Mouse (Mus musculus): ENCODE measurements around the gene Nlrc5. TPM values are rescaled to one million over a fixed set of nuclear protein-coding genes. Genes with fewer than 3 reads are reported as not detected.
"Not testable (repeated sequence)": the region's sequence is repeated elsewhere in the genome, so short reads cannot be mapped to it uniquely, and the experiment has no call there.

Gene Nlrc5
- polyA plus RNA-seq, 1 experiment from 2014 or later = 0.11 TPM

DNA sequence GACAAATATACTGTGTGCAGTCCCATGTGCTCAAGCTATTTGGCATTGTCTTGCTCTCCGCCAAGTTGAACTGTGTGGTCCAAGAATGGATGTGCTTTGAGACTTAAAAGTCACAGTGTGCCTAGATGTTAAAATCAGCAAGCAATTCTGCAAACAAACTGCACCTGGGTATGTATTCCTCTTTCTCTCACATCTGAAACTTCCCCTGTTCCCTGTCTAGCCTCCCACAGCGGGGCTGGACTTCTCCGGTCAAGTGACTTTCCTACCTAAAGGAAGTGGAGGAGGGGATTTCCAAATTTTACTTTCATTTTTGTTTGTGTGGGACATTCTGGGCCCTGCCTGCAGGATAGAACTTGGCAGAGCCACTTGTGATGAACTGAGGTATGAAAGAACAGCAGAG lies 9.0 kb downstream of the Nlrc5 start:
- no peak for TF ChIP-seq CTCF (IDR thresholded peaks at IDR 0.05; ENCODE audit: low read depth)
- WGBS = 72% methylated on average over 3 of the region's 3 CpGs

DNA sequence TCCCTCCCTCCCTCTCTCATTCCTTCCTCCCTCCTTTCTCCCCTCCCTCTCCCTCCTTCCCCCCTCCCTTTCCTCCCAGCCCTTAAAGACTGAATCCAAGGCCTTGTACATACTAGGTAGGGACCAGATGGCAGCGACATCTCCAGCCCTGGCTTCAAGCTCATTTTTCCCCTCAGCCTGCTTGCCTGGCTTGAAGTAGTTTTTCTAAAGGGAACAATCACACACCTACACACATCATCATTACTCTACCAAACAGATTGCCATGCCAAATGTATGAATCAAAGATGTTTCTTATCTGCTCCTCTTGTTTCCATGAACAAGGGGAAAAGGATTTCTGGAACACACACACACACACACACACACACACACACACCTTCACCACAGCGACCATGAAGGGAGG lies 10.3 kb downstream of the Nlrc5 start:
- no peak for ATAC-seq (ENCODE audit: insufficient read depth)
- no peak for TF ChIP-seq CTCF (IDR thresholded peaks at IDR 0.05; ENCODE audit: low read depth)

More for the DNA sequence above, 9.0 kb downstream of the Nlrc5 start:
- no peaks in the 10 kb centered on the region for H3K36me3 ChIP-seq (ENCODE audit: insufficient read depth)
- ATAC-seq (ENCODE audit: insufficient read depth) = no peak
- H3K27me3 ChIP-seq (ENCODE audit: insufficient read depth, low read length) = no peaks in the 10 kb centered on the region
- H3K9ac ChIP-seq = no peak overlapping the region
- no peak overlapping the region for H3K4me2 ChIP-seq
- no peak for DNase-seq
- H3K9me3 ChIP-seq (ENCODE audit: low read depth, low read length) = no peaks in the 10 kb centered on the region
- no peak overlapping the region for H3K4me3 ChIP-seq (ENCODE audit: low read depth, low read length)
- no peaks in the 10 kb centered on the region for H3K4me1 ChIP-seq (ENCODE audit: insufficient read depth)
- H3K27ac ChIP-seq (ENCODE audit: low read depth) = no peak overlapping the region

DNA sequence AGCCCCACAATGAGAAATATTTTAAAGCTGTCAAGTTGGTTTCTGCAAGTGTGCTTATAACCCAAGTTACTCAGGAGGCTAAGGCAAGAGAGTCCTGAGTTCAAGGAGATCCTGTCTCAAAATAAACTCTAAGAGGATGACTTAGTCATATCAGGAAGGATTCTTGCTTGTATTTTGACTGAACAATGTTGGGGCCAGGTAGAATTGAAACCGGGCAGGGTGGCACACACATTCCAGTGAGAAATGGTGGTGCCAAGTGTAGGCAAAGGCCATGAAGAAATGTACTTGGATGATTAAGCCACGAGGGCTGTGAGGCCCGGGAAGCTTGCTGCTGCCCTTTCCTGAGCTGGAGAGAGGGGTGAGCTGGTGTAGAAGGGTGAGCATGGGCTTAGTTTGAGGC lies 13.0 kb downstream of the Nlrc5 start:
- Histone ChIP-seq H3K4me2 (no peak overlapping the region), H3K36me3 (ENCODE audit: insufficient read depth) (no peaks in the 10 kb centered on the region), H3K4me1 (ENCODE audit: insufficient read depth) (no peaks in the 10 kb centered on the region), H3K9ac (no peak overlapping the region), H3K9me3 (ENCODE audit: low read depth, low read length) (no peaks in the 10 kb centered on the region), H3K27ac (ENCODE audit: low read depth) (no peak overlapping the region), H3K4me3 (ENCODE audit: low read depth, low read length) (no peak overlapping the region), H3K27me3 (ENCODE audit: insufficient read depth, low read length) (no peaks in the 10 kb centered on the region)
- TF ChIP-seq CTCF (IDR thresholded peaks at IDR 0.05; ENCODE audit: low read depth) = no peak
- ATAC-seq (ENCODE audit: insufficient read depth) (no peak), DNase-seq (no peak)
- 82% methylated on average over 3 of the region's 3 CpGs for WGBS

More for the DNA sequence above, 10.3 kb downstream of the Nlrc5 start:
- Histone ChIP-seq H3K27ac (ENCODE audit: low read depth) (no peak overlapping the region), H3K4me2 (no peak overlapping the region), H3K4me1 (ENCODE audit: insufficient read depth) (no peaks in the 10 kb centered on the region), H3K4me3 (ENCODE audit: low read depth, low read length) (no peak overlapping the region), H3K9me3 (ENCODE audit: low read depth, low read length) (no peaks in the 10 kb centered on the region), H3K27me3 (ENCODE audit: insufficient read depth, low read length) (no peaks in the 10 kb centered on the region), H3K9ac (no peak overlapping the region), H3K36me3 (ENCODE audit: insufficient read depth) (no peaks in the 10 kb centered on the region)
- 62% methylated on average over 2 of the region's 2 CpGs for WGBS
- DNase-seq = no peak

DNA sequence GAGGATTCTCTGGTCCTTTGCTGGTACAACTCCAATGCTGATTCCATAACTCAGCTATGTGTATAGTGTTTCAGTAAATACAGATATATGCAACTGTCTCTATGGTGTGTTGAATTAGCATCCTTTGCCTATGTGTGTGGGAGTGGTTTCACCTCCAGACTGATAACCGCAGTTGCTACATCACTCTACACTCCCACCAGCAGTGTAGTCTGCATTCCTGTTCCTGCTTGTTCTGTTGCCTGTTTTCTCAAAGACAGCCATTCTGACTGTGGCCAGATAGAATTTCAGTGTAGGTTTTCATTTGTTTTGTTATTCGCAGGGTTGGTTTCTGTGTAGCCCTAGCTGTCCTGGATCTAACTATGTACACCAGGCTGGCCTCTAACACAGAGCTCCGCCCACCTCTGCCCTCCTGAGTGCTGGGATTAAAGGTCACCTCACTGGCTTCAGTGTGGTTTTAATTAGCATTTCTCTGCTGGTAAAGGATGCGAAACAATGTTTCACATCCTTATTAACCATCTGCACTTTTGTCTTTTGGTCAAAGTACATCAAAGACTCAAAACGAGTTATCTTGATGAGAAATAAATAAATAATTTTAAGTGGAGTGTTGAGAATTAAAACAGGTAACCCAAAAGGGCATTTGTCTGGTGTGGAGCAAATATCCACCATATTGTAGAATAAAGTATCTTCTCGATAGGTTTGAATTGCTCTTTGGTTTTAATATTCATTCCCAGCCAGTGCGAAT lies 13.6 kb downstream of the Nlrc5 start:
- Histone ChIP-seq H3K4me2 (no peak overlapping the region), H3K9me3 (ENCODE audit: low read depth, low read length) (no peaks in the 10 kb centered on the region), H3K4me3 (ENCODE audit: low read depth, low read length) (no peak overlapping the region), H3K9ac (no peak overlapping the region), H3K36me3 (ENCODE audit: insufficient read depth) (no peaks in the 10 kb centered on the region), H3K27ac (ENCODE audit: low read depth) (no peak overlapping the region), H3K4me1 (ENCODE audit: insufficient read depth) (no peaks in the 10 kb centered on the region), H3K27me3 (ENCODE audit: insufficient read depth, low read length) (no peaks in the 10 kb centered on the region)
- 73% methylated on average over 7 of the region's 7 CpGs for WGBS
- ATAC-seq (ENCODE audit: insufficient read depth) = no peak
- no peak for TF ChIP-seq CTCF (IDR thresholded peaks at IDR 0.05; ENCODE audit: low read depth)
- DNase-seq = no peak

DNA sequence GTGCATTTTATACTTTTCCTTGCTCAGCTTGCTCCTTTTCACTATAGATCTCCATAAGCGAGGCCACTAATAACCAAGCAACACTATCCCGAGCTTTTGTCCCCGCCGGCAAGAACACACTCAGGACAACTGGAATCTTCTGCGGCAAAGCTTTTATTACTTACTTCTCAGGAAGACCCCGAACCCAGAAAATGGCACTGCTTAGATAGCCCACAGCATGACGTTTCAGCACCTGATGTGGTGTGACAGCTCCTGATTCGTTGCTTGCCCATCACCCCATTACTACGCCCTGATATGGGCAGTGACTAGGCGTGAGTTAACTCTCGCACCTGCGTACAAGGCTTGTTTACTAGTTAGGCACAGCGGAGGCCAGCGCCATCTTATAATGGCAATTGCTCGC lies 18.8 kb downstream of the Nlrc5 start:
- not testable (repeated sequence) for H3K36me3 ChIP-seq (ENCODE audit: insufficient read depth); DNase-seq; H3K4me2 ChIP-seq; H3K9me3 ChIP-seq (ENCODE audit: low read depth, low read length); H3K4me1 ChIP-seq (ENCODE audit: insufficient read depth); H3K4me3 ChIP-seq (ENCODE audit: low read depth, low read length); H3K27me3 ChIP-seq (ENCODE audit: insufficient read depth, low read length); H3K9ac ChIP-seq; ATAC-seq (ENCODE audit: insufficient read depth); H3K27ac ChIP-seq (ENCODE audit: low read depth)
- 85% methylated on average over 15 of the region's 15 CpGs for WGBS

DNA sequence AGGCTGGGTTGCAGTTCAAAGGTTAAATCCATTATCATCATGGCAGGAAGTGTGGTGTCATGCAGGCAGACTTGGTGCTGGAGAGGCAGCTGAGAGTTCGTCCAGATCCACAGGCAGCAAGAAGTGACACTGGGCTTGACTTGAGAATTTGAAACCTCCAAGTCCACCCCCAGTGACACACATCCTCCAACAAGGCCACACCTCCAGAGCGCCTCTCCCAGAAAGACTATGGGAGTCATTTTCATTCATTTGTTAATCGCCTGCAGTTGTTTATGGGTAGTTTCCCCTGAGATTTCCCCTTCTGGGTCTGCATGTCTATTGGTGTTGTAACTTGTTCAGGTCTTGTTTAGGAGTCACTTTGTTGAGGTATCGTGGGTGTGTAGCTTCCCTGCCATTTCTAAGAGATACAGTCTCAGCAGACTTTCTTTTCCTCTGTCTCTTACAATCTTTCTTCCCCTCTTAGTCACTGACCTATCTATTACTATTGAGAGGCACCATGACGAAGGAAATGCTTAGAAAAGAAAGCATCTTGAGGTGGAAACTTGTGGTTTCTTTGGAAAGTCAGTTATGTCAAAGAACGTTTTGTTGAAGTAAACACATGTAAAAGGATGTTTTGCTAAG lies 19.8 kb downstream of the Nlrc5 start:
- Histone ChIP-seq H3K36me3 (ENCODE audit: insufficient read depth) (no peaks in the 10 kb centered on the region), H3K27me3 (ENCODE audit: insufficient read depth, low read length) (no peaks in the 10 kb centered on the region), H3K4me2 (no peak overlapping the region), H3K4me1 (ENCODE audit: insufficient read depth) (no peaks in the 10 kb centered on the region), H3K9ac (no peak overlapping the region), H3K27ac (ENCODE audit: low read depth) (no peak overlapping the region), H3K4me3 (ENCODE audit: low read depth, low read length) (no peak overlapping the region), H3K9me3 (ENCODE audit: low read depth, low read length) (no peaks in the 10 kb centered on the region)
- no peak for TF ChIP-seq CTCF (IDR thresholded peaks at IDR 0.05; ENCODE audit: low read depth)
- ATAC-seq (ENCODE audit: insufficient read depth) (no peak), DNase-seq (no peak)
- WGBS = 69% methylated on average over 6 of the region's 6 CpGs

DNA sequence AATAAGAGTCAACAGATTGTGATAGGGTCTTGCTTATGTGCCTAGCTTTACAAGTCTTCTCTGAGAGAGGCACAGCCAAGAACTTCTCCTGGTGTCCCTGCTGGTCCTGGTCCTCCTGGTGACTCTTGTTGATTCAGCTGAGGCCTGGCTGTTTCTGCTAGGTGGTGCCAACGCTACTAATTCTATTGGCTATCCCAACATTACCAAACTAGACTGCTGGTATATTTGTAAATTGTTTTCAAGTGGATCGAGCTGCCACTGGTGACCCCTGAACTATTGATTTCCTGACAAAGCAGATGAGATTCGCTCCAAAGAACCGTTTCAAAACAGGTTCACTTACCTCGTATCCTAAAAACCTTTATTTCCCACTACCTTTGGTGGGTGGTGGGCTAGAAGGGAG lies 20.7 kb downstream of the Nlrc5 start:
- no peak overlapping the region for H3K4me2 ChIP-seq
- TF ChIP-seq CTCF (IDR thresholded peaks at IDR 0.05; ENCODE audit: low read depth) = no peak
- no peak overlapping the region for H3K4me3 ChIP-seq (ENCODE audit: low read depth, low read length)
- H3K9ac ChIP-seq = no peak overlapping the region
- H3K9me3 ChIP-seq (ENCODE audit: low read depth, low read length) = no peaks in the 10 kb centered on the region
- H3K27me3 ChIP-seq (ENCODE audit: insufficient read depth, low read length) = no peaks in the 10 kb centered on the region
- DNase-seq (no peak), ATAC-seq (ENCODE audit: insufficient read depth) (no peak)
- WGBS = 76% methylated on average over 5 of the region's 5 CpGs
- H3K36me3 ChIP-seq (ENCODE audit: insufficient read depth) = no peaks in the 10 kb centered on the region
- H3K27ac ChIP-seq (ENCODE audit: low read depth) = no peak overlapping the region
- no peaks in the 10 kb centered on the region for H3K4me1 ChIP-seq (ENCODE audit: insufficient read depth)

Measured in lung, embryonic 14.5 days (tissue).